Mouse (Mus musculus): Measurements from ENCODE around the gene Gm20662. TPM values are rescaled to one million over a fixed set of nuclear protein-coding genes. Genes with fewer than 3 reads are reported as not detected.

Gene Gm20662
- polyA plus RNA-seq (2014; fragmentation: Illumina TruSeq; extraction: RNeasy Lipid Tissue Mini Kit (QIAGEN cat#74804); ENCODE audit: low read depth, low replicate concordance): 18.1 TPM

DNA sequence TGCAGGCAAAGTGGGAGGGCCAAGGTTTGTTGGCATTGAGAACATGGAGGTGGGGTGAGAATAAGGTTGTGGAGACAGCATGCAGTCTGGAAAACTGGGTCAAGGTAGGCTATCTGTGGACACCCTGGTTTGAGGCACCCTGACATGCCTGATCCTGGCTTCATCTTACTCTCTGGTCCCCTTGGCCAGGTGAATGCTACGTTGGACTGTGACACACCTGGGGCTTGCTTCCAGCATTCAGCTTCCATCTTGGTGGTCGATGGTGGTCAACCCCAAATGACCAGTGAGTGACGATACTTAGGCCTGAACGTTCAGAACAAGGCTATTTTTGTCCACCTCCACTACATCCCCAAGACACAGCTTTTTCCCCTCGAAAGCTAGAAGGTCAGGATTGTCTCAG, at the start of gene Gm20662:
Gene Gm20662 (plus strand): TSS at position 301 of the 400 bp plus-strand sequence.

DNA sequence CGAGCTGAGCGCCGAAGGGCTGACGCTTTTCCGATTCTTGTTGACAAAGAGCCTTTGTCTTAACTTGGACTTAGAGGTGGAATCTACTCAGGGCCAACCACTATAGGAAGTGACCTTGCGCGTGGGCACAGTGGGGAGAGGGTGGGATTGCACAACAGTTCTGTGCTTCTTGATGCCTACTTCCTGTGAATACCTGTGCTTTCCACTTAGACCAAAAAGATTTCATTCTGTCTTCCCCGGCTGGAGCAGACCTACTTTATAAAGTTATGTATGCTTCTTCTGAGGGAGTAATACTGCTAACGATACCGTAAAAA, 46.3 kb upstream of the Gm20662 start, which contains the start of gene Traip:
Gene Traip (plus strand): TSS at position 215 of the 314 bp plus-strand sequence.

GRCm38 (mm10) chr9:107975399-107976386, 20.5 kb upstream of the Gm20662 start, which contains the start of gene Uba7:
Gene Uba7 (plus strand): TSS chr9:107975505.

GRCm38 (mm10) chr9:107982681-107983346, 13.3 kb upstream of the Gm20662 start, which contains the start of gene Gm20661:
Gene Gm20661 (plus strand): TSS chr9:107983058.

GRCm38 (mm10) chr9:107985131-107986119, 10.7 kb upstream of the Gm20662 start, which contains the start of gene Inka1:
Gene Inka1 (minus strand): TSS chr9:107985879.

DNA sequence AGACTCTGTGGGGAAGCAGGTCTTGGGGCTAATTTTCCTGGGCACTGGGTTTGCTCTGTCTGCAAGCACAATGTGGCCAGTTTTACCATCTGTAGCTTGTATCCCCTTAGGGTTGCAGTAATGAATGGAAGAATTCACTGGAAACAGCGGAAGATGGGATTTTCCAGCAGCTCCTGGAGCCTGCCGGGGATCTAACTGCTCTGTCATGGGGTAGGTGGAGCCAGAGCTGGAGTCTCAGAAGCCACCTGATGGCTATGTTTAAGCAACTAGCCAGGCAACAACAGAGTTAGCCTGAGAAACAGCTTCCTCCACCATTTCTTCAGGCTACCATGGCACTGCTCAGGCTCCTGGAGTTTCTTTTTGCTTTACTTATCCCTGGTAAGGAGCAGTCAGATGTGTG, 4.0 kb upstream of the Gm20662 start, which contains the start of gene Cdhr4:
Gene Cdhr4 (plus strand): TSS at position 301 of the 400 bp plus-strand sequence.

GRCm38 (mm10) chr9:108001922-108002770, 6.0 kb downstream of the Gm20662 start, which contains the start of gene Ip6k1:
Gene Ip6k1 (plus strand): TSS chr9:108002501.

DNA sequence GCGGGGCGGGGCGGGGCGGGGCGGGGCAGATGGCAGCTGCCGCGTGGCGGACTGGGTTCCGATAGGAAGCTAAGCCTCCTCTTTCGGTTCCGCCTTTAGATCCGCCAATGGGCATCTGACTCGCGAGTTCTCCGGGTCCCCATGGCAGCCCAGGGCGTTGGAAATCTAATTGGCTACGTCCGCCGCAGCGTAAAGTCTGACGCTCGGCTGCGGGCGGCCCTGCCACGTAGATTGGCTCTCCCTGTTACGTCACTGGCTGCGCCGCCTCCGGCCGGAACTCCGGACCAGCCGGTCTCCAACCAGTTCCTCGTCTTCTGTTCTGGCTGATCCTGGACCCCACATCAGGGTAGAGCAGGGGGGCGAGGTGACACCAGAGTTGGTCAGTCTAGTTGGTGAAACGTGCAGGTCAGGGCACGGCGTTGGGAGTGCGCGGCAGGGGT, 52.9 kb downstream of the Gm20662 start, which contains the start of gene Gmppb:
Gene Gmppb (plus strand): TSS at position 227 of the 440 bp plus-strand sequence.

GRCm38 (mm10) chr9:108052885-108053664, 56.9 kb downstream of the Gm20662 start, which contains the start of gene Amigo3:
Gene Amigo3 (plus strand): TSS chr9:108053159.

DNA sequence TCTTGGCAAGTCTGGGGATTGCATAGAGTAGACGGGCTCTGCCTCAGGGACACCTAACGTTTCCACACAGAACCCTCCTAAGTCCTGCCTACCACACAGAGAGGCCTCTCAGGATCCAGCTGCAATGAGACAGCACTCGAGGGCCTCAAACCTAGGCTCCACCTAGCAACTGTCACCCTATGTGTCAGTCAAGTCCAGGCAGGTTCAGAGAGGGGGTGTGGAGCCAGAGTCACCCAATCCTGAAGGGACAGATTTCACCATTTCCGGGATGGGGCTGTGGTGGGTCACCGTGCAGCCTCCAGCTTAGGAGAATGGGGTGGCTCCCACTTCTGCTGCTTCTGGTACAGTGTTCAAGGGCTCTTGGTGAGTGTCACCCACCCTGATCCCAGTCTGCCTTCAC, 84.0 kb downstream of the Gm20662 start, which contains the start of gene Mst1:
Gene Mst1 (plus strand): TSS at position 269 of the 400 bp plus-strand sequence.

GRCm38 (mm10) chr9:108082988-108083431, 86.9 kb downstream of the Gm20662 start, which contains the start of gene Rnf123:
Gene Rnf123 (minus strand): TSS chr9:108083346.

GRCm38 (mm10) chr9:108094184-108094941, 98.2 kb downstream of the Gm20662 start, which contains the start of gene Apeh:
Gene Apeh (minus strand): TSS chr9:108094606.

Other genes with a start within 250 kb of the Gm20662 start
- 163 TPM for gene Rbm5, start 225.4 kb upstream of the Gm20662 start, polyA plus RNA-seq (2014; fragmentation: Illumina TruSeq; extraction: RNeasy Lipid Tissue Mini Kit (QIAGEN cat#74804); ENCODE audit: low read depth, low replicate concordance)
- 130 TPM for gene Rbm6, start 123.1 kb upstream of the Gm20662 start, polyA plus RNA-seq (2014; fragmentation: Illumina TruSeq; extraction: RNeasy Lipid Tissue Mini Kit (QIAGEN cat#74804); ENCODE audit: low read depth, low replicate concordance)
- not detected for gene Mon1a, start 108.2 kb upstream of the Gm20662 start, polyA plus RNA-seq (2014; fragmentation: Illumina TruSeq; extraction: RNeasy Lipid Tissue Mini Kit (QIAGEN cat#74804); ENCODE audit: low read depth, low replicate concordance)
- 0.08 TPM for gene Mst1r, start 89.5 kb upstream of the Gm20662 start, polyA plus RNA-seq (2014; fragmentation: Illumina TruSeq; extraction: RNeasy Lipid Tissue Mini Kit (QIAGEN cat#74804); ENCODE audit: low read depth, low replicate concordance)
- 69.0 TPM for gene Actl11, start 67.9 kb upstream of the Gm20662 start, polyA plus RNA-seq (2014; fragmentation: Illumina TruSeq; extraction: RNeasy Lipid Tissue Mini Kit (QIAGEN cat#74804); ENCODE audit: low read depth, low replicate concordance)
- 0.48 TPM for gene Camkv, start 60.7 kb upstream of the Gm20662 start, polyA plus RNA-seq (2014; fragmentation: Illumina TruSeq; extraction: RNeasy Lipid Tissue Mini Kit (QIAGEN cat#74804); ENCODE audit: low read depth, low replicate concordance)
- gene Traip, start 46.2 kb upstream of the Gm20662 start, polyA plus RNA-seq (2014; fragmentation: Illumina TruSeq; extraction: RNeasy Lipid Tissue Mini Kit (QIAGEN cat#74804); ENCODE audit: low read depth, low replicate concordance): 2.3 TPM
- not detected for gene Uba7, start 20.8 kb upstream of the Gm20662 start, polyA plus RNA-seq (2014; fragmentation: Illumina TruSeq; extraction: RNeasy Lipid Tissue Mini Kit (QIAGEN cat#74804); ENCODE audit: low read depth, low replicate concordance)
- gene Gm20661, start 13.3 kb upstream of the Gm20662 start, polyA plus RNA-seq (2014; fragmentation: Illumina TruSeq; extraction: RNeasy Lipid Tissue Mini Kit (QIAGEN cat#74804); ENCODE audit: low read depth, low replicate concordance): not detected
- gene Inka1, start 10.5 kb upstream of the Gm20662 start, polyA plus RNA-seq (2014; fragmentation: Illumina TruSeq; extraction: RNeasy Lipid Tissue Mini Kit (QIAGEN cat#74804); ENCODE audit: low read depth, low replicate concordance): not detected
- 65.6 TPM for gene Cdhr4, start 3.9 kb upstream of the Gm20662 start, polyA plus RNA-seq (2014; fragmentation: Illumina TruSeq; extraction: RNeasy Lipid Tissue Mini Kit (QIAGEN cat#74804); ENCODE audit: low read depth, low replicate concordance)
- 76.6 TPM for gene Ip6k1, start 6.2 kb downstream of the Gm20662 start, polyA plus RNA-seq (2014; fragmentation: Illumina TruSeq; extraction: RNeasy Lipid Tissue Mini Kit (QIAGEN cat#74804); ENCODE audit: low read depth, low replicate concordance)
- 1.0 TPM for gene Gmppb, start 52.9 kb downstream of the Gm20662 start, polyA plus RNA-seq (2014; fragmentation: Illumina TruSeq; extraction: RNeasy Lipid Tissue Mini Kit (QIAGEN cat#74804); ENCODE audit: low read depth, low replicate concordance)
- gene Amigo3, start 56.8 kb downstream of the Gm20662 start, polyA plus RNA-seq (2014; fragmentation: Illumina TruSeq; extraction: RNeasy Lipid Tissue Mini Kit (QIAGEN cat#74804); ENCODE audit: low read depth, low replicate concordance): 0.10 TPM
- gene Mst1, start 84.1 kb downstream of the Gm20662 start, polyA plus RNA-seq (2014; fragmentation: Illumina TruSeq; extraction: RNeasy Lipid Tissue Mini Kit (QIAGEN cat#74804); ENCODE audit: low read depth, low replicate concordance): not detected
- gene Rnf123, start 87.0 kb downstream of the Gm20662 start, polyA plus RNA-seq (2014; fragmentation: Illumina TruSeq; extraction: RNeasy Lipid Tissue Mini Kit (QIAGEN cat#74804); ENCODE audit: low read depth, low replicate concordance): 1.8 TPM
- 6.3 TPM for gene Apeh, start 98.3 kb downstream of the Gm20662 start, polyA plus RNA-seq (2014; fragmentation: Illumina TruSeq; extraction: RNeasy Lipid Tissue Mini Kit (QIAGEN cat#74804); ENCODE audit: low read depth, low replicate concordance)
- gene Bsn, start 194.0 kb downstream of the Gm20662 start, polyA plus RNA-seq (2014; fragmentation: Illumina TruSeq; extraction: RNeasy Lipid Tissue Mini Kit (QIAGEN cat#74804); ENCODE audit: low read depth, low replicate concordance): 0.27 TPM